Mouse (Mus musculus) CH12.LX (cell line): ENCODE results near the gene Ece1. TPM values are rescaled to one million over a fixed set of nuclear protein-coding genes. Genes with fewer than 3 reads are reported as not detected.

ENCODE experiments used
- DNase-seq: peaks from one replicate; pipeline ENCODE4 v3.0.0-alpha.2; 2013; ENCODE audit errors: extremely low read depth
- H3K27ac ChIP-seq: 2 replicates; pipeline ENCODE4 v1.5.1; 2012; ENCODE audit warnings: low read depth, mild to moderate bottlenecking, control low read depth, moderate library complexity; ENCODE audit not compliant: insufficient read depth
- H3K27me3 ChIP-seq: replicated peaks from 2 replicates; pipeline ENCODE3; 2012; ENCODE audit warnings: inconsistent platforms
- H3K36me3 ChIP-seq, 2 experiments: replicated peaks in 1 of 2; 2 replicates each; pipeline versions ENCODE3 to v1.6.1; 2012; ENCODE audit warnings: inconsistent platforms in 1 of 2, low read length in 1 of 2, mild to moderate bottlenecking in 1 of 2, mixed read lengths in 1 of 2, moderate library complexity in 1 of 2; ENCODE audit not compliant: control insufficient read depth in 1 of 2, insufficient read depth in 1 of 2
- H3K4me1 ChIP-seq, 2 experiments: 2 replicates each; pipeline ENCODE4 v1.6.1; 2012; ENCODE audit warnings: inconsistent platforms in 1 of 2, moderate library complexity in 1 of 2; ENCODE audit not compliant: insufficient read depth in 2 of 2, control insufficient read depth in 1 of 2
- H3K4me2 ChIP-seq: 2 replicates; pipeline ENCODE4 v1.6.1; 2012; ENCODE audit warnings: low read depth, mild to moderate bottlenecking, control low read depth; ENCODE audit not compliant: poor library complexity, insufficient read depth, severe bottlenecking
- H3K4me3 ChIP-seq, 3 experiments: fragments of 150-350 bp in 1 of 3; sonication (generic) in 1 of 3; replicated peaks in 1 of 3; 2 replicates each; pipeline versions ENCODE3 to v1.5.1; 2011 to 2012; ENCODE audit warnings: low read depth in 2 of 3, low read length in 2 of 3, mild to moderate bottlenecking in 2 of 3, moderate library complexity in 2 of 3, control low read depth in 1 of 3, improper control_type of control experiment in 1 of 3, inconsistent platforms in 1 of 3, mixed read lengths in 1 of 3; ENCODE audit not compliant: poor library complexity in 1 of 3
- H3K79me2 ChIP-seq: replicated peaks from 2 replicates; pipeline ENCODE4 v1.6.1; 2012; ENCODE audit warnings: mild to moderate bottlenecking, moderate library complexity; ENCODE audit not compliant: control insufficient read depth, poor library complexity, insufficient read depth, severe bottlenecking; ENCODE audit errors: extremely low read depth
- H3K9ac ChIP-seq: 2 replicates; pipeline ENCODE4 v1.6.1; 2012; ENCODE audit warnings: low read depth, mild to moderate bottlenecking, control low read depth, moderate library complexity; ENCODE audit not compliant: insufficient read depth
- H3K9me3 ChIP-seq: replicated peaks from 2 replicates; pipeline ENCODE3; 2012; ENCODE audit warnings: low read length, inconsistent platforms, mixed read lengths
- CHD2 ChIP-seq: IDR thresholded peaks from 2 replicates; pipeline ENCODE4 v1.6.1; 2011; ENCODE audit warnings: low read length, improper control_type of control experiment
- CTCF ChIP-seq, 2 experiments: IDR thresholded peaks in 1 of 2; conservative IDR thresholded peaks in 1 of 2; 2 replicates each; pipeline ENCODE4 v1.5.1; 2011 to 2012; ENCODE audit warnings: low read depth in 2 of 2, low read length in 2 of 2, improper control_type of control experiment in 1 of 2, inconsistent platforms in 1 of 2, mild to moderate bottlenecking in 1 of 2, moderate library complexity in 1 of 2
- E2F4 ChIP-seq: IDR thresholded peaks from 2 replicates; pipeline ENCODE4 v1.6.1; 2011; ENCODE audit warnings: low read depth, low read length, improper control_type of control experiment; ENCODE audit not compliant: insufficient replicate concordance
- ELF1 ChIP-seq: IDR thresholded peaks from 2 replicates; pipeline ENCODE4 v1.6.1; 2014; ENCODE audit warnings: low read depth, mild to moderate bottlenecking, inconsistent platforms, low read length, improper control_type of control experiment
- EP300 ChIP-seq: IDR thresholded peaks from 2 replicates; pipeline ENCODE4 v1.6.1; 2011; ENCODE audit warnings: low read length, improper control_type of control experiment
- HCFC1 ChIP-seq: IDR thresholded peaks from 2 replicates; pipeline ENCODE4 v1.6.1; 2012; ENCODE audit warnings: low read depth, mild to moderate bottlenecking, inconsistent platforms, low read length, improper control_type of control experiment
- JUND ChIP-seq: conservative IDR thresholded peaks from 2 replicates; pipeline ENCODE4 v1.6.1; 2011; ENCODE audit warnings: low read depth, low read length, improper control_type of control experiment
- KAT2A ChIP-seq: IDR thresholded peaks from 2 replicates; pipeline ENCODE4 v1.6.1; 2012; ENCODE audit warnings: low read length, improper control_type of control experiment, inconsistent platforms; ENCODE audit not compliant: insufficient replicate concordance
- MAFK ChIP-seq: IDR thresholded peaks from 2 replicates; pipeline ENCODE4 v1.6.1; 2011; ENCODE audit warnings: low read length, improper control_type of control experiment; ENCODE audit not compliant: insufficient replicate concordance
- MAZ ChIP-seq: IDR thresholded peaks from 2 replicates; pipeline ENCODE4 v1.6.1; 2012; ENCODE audit warnings: low read depth, mild to moderate bottlenecking, inconsistent platforms, low read length, improper control_type of control experiment, moderate library complexity
- MXI1 ChIP-seq: IDR thresholded peaks from 2 replicates; pipeline ENCODE4 v1.6.1; 2011; ENCODE audit warnings: mild to moderate bottlenecking, low read depth, low read length, improper control_type of control experiment
- NELFE ChIP-seq: IDR thresholded peaks from 2 replicates; pipeline ENCODE4 v1.6.1; 2011; ENCODE audit warnings: low read depth, low read length, improper control_type of control experiment
- PAX5 ChIP-seq: IDR thresholded peaks from 2 replicates; pipeline ENCODE4 v1.6.1; 2012; ENCODE audit warnings: low read length, inconsistent platforms, mixed read lengths
- POLR2AphosphoS2 ChIP-seq: IDR thresholded peaks from 2 replicates; pipeline ENCODE4 v1.6.1; 2011; ENCODE audit warnings: low read depth, low read length, improper control_type of control experiment
- RCOR1 ChIP-seq: conservative IDR thresholded peaks from 2 replicates; pipeline ENCODE4 v1.6.1; 2012; ENCODE audit warnings: low read depth, mild to moderate bottlenecking, inconsistent platforms, low read length, improper control_type of control experiment
- SMC3 ChIP-seq: IDR thresholded peaks from 2 replicates; pipeline ENCODE4 v1.6.1; 2011; ENCODE audit warnings: low read depth, low read length, improper control_type of control experiment
- TBP ChIP-seq: conservative IDR thresholded peaks from 2 replicates; pipeline ENCODE4 v1.6.1; 2011; ENCODE audit warnings: low read depth, low read length, improper control_type of control experiment
- UBTF ChIP-seq: IDR thresholded peaks from 2 replicates; pipeline ENCODE4 v1.6.1; 2012; ENCODE audit warnings: low read depth, mild to moderate bottlenecking, inconsistent platforms, low read length, improper control_type of control experiment, moderate library complexity
- ZC3H11A ChIP-seq: IDR thresholded peaks from 2 replicates; pipeline ENCODE4 v1.6.1; 2012; ENCODE audit warnings: low read depth, mild to moderate bottlenecking, inconsistent platforms, low read length, improper control_type of control experiment
- ZKSCAN1 ChIP-seq: IDR thresholded peaks from 2 replicates; pipeline ENCODE4 v1.6.1; 2012; ENCODE audit warnings: low read depth, inconsistent platforms, low read length, improper control_type of control experiment, borderline replicate concordance
- ZMIZ1 ChIP-seq: IDR thresholded peaks from 2 replicates; pipeline ENCODE4 v1.6.1; 2012; ENCODE audit warnings: low read depth, mild to moderate bottlenecking, inconsistent platforms, low read length, improper control_type of control experiment
- dilution Hi-C: fragments of 300-500 bp; cut with MboI; formaldehyde crosslinking; loops from 2 replicates; pipeline ENCODE4 v1.14.3; 2020; ENCODE audit warnings: low sequenced_read_pairs; ENCODE audit not compliant: extremely low pct_unique_long_range_greater_than_20kb, extremely low pct_ligation_motif_present
- in situ Hi-C: fragments of 300-500 bp; cut with MboI; formaldehyde crosslinking; loops from 3 replicates; pipeline ENCODE4 v1.14.3; 2019; ENCODE audit warnings: low sequenced_read_pairs, low pct_ligation_motif_present, low pct_unique_long_range_greater_than_20kb, mixed read lengths
- polyA plus RNA-seq: library from polyadenylated mRNA; unstranded; fragments of >175 nt; gene quantifications from 2 replicates; pipeline ENCODE4 v1.2.1, GENCODE M21; 2012; ENCODE audit warnings: low read depth; ENCODE audit not compliant: insufficient read length
- total RNA-seq, 2 experiments: library from RNA; depleted of rRNA; stranded (reverse); fragments of 300-350 nt in 1 of 2; fragments of >200 nt in 1 of 2; gene quantifications; 2 replicates each; pipeline ENCODE4 v1.2.3; 2012 to 2014

Ece1 gene
- total and polyA plus RNA-seq, 3 experiments: 0.12 to 10.0 (median 0.16) TPM

- peaks cover 79% of the 10 kb centered on the region for H3K27me3 ChIP-seq
- H3K36me3 ChIP-seq: no peaks in the 10 kb centered on the region
- no peak overlapping the region for H3K9ac ChIP-seq
- no peaks in the 10 kb centered on the region for H3K4me1 ChIP-seq
- in situ Hi-C loops: no loop called here
- dilution Hi-C loops: no loop called here
- H3K27ac ChIP-seq: no peak overlapping the region
- no peak overlapping the region for H3K4me3 ChIP-seq
- no peak for DNase-seq
- TF ChIP-seq CTCF (conservative IDR thresholded peaks at IDR 0.05 in 1 of 2, IDR thresholded peaks at IDR 0.05 in 1 of 2; ENCODE audit: low read depth in 2 of 2, low read length in 2 of 2) (no peak), NELFE (no peak), POLR2AphosphoS2 (no peak), UBTF (no peak), E2F4 (no peak), SMC3 (no peak), EP300 (no peak), KAT2A (no peak), MAFK (no peak), HCFC1 (no peak), ZKSCAN1 (no peak), ELF1 (no peak)
- H3K4me2 ChIP-seq: no peak overlapping the region
- no peaks in the 10 kb centered on the region for H3K9me3 ChIP-seq
- H3K79me2 ChIP-seq: no peaks in the 10 kb centered on the region
Observed at GRCm38 (mm10) chr4:137927136-137927535, 65.1 kb downstream of the Ece1 start.

DNA sequence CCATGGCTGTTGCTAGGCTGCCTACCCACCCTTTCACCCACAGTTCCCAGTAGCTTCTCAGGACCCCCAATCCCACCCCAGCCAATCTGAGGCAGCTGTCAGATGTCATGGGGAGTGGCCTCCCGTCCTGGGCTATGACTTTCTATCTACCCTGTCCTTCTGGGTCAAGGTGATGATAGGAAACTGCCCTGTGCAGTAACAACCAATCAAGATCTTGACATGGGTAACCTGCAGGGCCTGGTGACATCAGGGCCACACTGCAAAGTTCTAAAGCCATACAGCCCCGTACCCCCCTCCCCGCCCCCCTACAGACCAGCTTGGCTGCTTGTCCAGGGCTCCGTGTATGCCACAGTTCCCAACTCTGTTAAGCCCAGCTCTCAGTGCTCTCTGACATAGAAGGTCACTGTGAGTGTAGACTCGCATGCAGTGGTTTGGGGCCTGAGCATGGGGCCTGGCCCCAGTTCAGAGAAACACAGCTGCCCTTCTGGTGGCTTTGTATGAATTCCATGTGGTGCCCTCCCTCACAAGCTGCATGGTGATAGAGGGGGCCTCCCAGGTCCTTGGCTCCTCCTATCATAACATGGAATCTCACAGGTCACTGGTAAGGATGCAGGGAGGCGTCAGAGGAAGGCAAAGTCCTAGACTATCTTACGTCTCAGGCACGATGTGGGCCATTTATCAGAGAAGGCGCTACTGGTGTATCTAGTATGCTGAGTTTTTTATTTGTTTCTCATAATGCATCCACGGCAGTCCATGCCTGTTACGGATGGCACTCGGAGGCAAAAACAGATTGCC is 65.9 kb downstream of the Ece1 start:
- H3K36me3 ChIP-seq: no peaks in the 10 kb centered on the region
- H3K4me1 ChIP-seq: no peaks in the 10 kb centered on the region
- dilution Hi-C loops (no loop called here), in situ Hi-C loops (no loop called here)
- no peak overlapping the region for H3K4me3 ChIP-seq
- no peaks in the 10 kb centered on the region for H3K9me3 ChIP-seq
- TF ChIP-seq ZC3H11A (no peak), MAZ (no peak), PAX5 (no peak), JUND (no peak), CHD2 (no peak), MAFK (no peak), NELFE (no peak), RCOR1 (no peak), MXI1 (no peak), TBP (no peak), ELF1 (no peak), POLR2AphosphoS2 (no peak), ZMIZ1 (no peak)
- H3K79me2 ChIP-seq: no peaks in the 10 kb centered on the region
- no peak overlapping the region for H3K27ac ChIP-seq
- no peak for DNase-seq
- no peak overlapping the region for H3K9ac ChIP-seq
- H3K27me3 ChIP-seq: peaks cover 77% of the 10 kb centered on the region
- no peak overlapping the region for H3K4me2 ChIP-seq
